Mouse (Mus musculus) myocyte (in vitro differentiated cells): ENCODE data around the gene Ptprd. TPM values are rescaled to one million over a fixed set of nuclear protein-coding genes. Genes with fewer than 3 reads are reported as not detected.

Experiments used
- H3K27me3 ChIP-seq: one replicate; pipeline ENCODE4 v1.6.1; 2011; ENCODE audit not compliant: control insufficient read depth, insufficient read depth, insufficient read length
- H3K36me3 ChIP-seq: one replicate; pipeline ENCODE4 v1.6.1; 2011; ENCODE audit not compliant: control insufficient read depth, insufficient read depth
- H3K4me2 ChIP-seq: one replicate; pipeline ENCODE4 v1.6.1; 2011; ENCODE audit warnings: low read depth, control low read depth
- H3K4me3 ChIP-seq: one replicate; pipeline ENCODE4 v1.5.1; 2011; ENCODE audit warnings: mild to moderate bottlenecking, control low read depth, moderate library complexity
- H3K79me2 ChIP-seq: one replicate; pipeline ENCODE4 v1.6.1; 2011; ENCODE audit not compliant: control insufficient read depth, insufficient read depth
- H3ac ChIP-seq: one replicate; pipeline ENCODE4 v1.6.1; 2011; ENCODE audit not compliant: control insufficient read depth, insufficient read length
- CEBPB ChIP-seq: IDR thresholded peaks from 2 replicates; pipeline ENCODE4 v1.6.1; 2011; ENCODE audit warnings: mild to moderate bottlenecking, moderate library complexity; ENCODE audit not compliant: poor library complexity, insufficient read depth, severe bottlenecking
- E2F4 ChIP-seq: IDR thresholded peaks from one replicate; pipeline ENCODE4 v1.6.1; 2011; ENCODE audit warnings: mild to moderate bottlenecking, control low read depth, moderate library complexity; ENCODE audit not compliant: insufficient read depth
- MAX ChIP-seq: IDR thresholded peaks from one replicate; pipeline ENCODE4 v1.6.1; 2011; ENCODE audit warnings: low read depth, mild to moderate bottlenecking, control low read depth
- MYOD1 ChIP-seq, 3 experiments: IDR thresholded peaks; one replicate each; pipeline ENCODE4 v1.6.1; 2011; ENCODE audit warnings: control low read depth in 2 of 3, low read depth in 2 of 3, mild to moderate bottlenecking in 2 of 3, moderate library complexity in 1 of 3; ENCODE audit not compliant: insufficient read length in 2 of 3, control insufficient read depth in 1 of 3
- MYOG ChIP-seq, 3 experiments: IDR thresholded peaks; one replicate each; pipeline ENCODE4 v1.6.1; 2011; ENCODE audit warnings: control low read depth in 2 of 3, low read depth in 2 of 3, mild to moderate bottlenecking in 2 of 3; ENCODE audit not compliant: insufficient read length in 2 of 3, control insufficient read depth in 1 of 3, insufficient read depth in 1 of 3
- POLR2A ChIP-seq: IDR thresholded peaks from one replicate; pipeline ENCODE4 v1.6.1; 2011; ENCODE audit warnings: low read depth, mild to moderate bottlenecking, control low read depth, moderate library complexity; ENCODE audit not compliant: insufficient read length
- POLR2AphosphoS2 ChIP-seq: IDR thresholded peaks from one replicate; pipeline ENCODE4 v1.6.1; 2011; ENCODE audit warnings: low read depth, control low read depth; ENCODE audit not compliant: insufficient read length
- REST ChIP-seq: IDR thresholded peaks from one replicate; pipeline ENCODE4 v1.6.1; 2011; ENCODE audit warnings: mild to moderate bottlenecking, control low read depth, moderate library complexity; ENCODE audit not compliant: insufficient read depth, insufficient read length
- SRF ChIP-seq: IDR thresholded peaks from one replicate; pipeline ENCODE4 v1.6.1; 2011; ENCODE audit warnings: low read depth; ENCODE audit not compliant: control insufficient read depth, insufficient read length
- TCF12 ChIP-seq: IDR thresholded peaks from one replicate; pipeline ENCODE4 v1.6.1; 2011; ENCODE audit warnings: mild to moderate bottlenecking, control low read depth; ENCODE audit not compliant: poor library complexity, insufficient read depth, severe bottlenecking
- TCF3 ChIP-seq: IDR thresholded peaks from one replicate; pipeline ENCODE4 v1.6.1; 2011; ENCODE audit warnings: low read depth, control low read depth; ENCODE audit not compliant: insufficient read length
- USF1 ChIP-seq: IDR thresholded peaks from one replicate; pipeline ENCODE4 v1.6.1; 2011; ENCODE audit warnings: low read depth, mild to moderate bottlenecking, control low read depth, moderate library complexity
- polyA plus RNA-seq: library from polyadenylated mRNA; unstranded; fragments of >200 nt; fragmentation: generic; extraction: Trizol; gene quantifications from one replicate; pipeline ENCODE4 v1.2.1, GENCODE M21; 2012; ENCODE audit warnings: missing spikeins

The Ptprd gene
- polyA plus RNA-seq, 1 experiment: 2.9 TPM

DNA sequence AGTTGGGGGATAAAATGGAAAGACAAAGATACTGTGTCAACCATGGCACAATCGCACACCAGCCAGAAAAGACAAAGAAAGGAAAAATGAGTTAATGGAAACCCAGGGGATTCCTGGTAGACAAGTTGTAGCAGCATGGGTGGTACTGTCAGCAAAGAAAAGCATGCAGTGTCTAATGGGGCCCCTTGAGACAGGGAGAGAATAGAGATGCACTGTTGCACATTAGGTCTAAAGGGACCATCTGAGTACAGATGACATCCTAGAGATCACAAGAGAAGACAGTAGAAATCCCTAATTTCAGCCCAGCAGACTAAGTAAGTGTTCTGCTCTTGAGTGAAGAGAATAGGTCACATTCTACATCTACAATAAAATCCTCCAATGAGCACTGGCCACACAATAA is 1993.7 kb downstream of the Ptprd start:
- Histone ChIP-seq H3K79me2 (no peaks in the 10 kb centered on the region), H3K36me3 (no peaks in the 10 kb centered on the region), H3K27me3 (no peaks in the 10 kb centered on the region), H3K4me3 (no peak overlapping the region), H3ac (no peak overlapping the region), H3K4me2 (no peak overlapping the region)
- TF ChIP-seq MAX (no peak), REST (no peak), TCF12 (no peak), POLR2A (no peak), SRF (no peak), MYOG (IDR thresholded peaks at IDR 0.05; ENCODE audit: control insufficient read depth in 1 of 3, insufficient read depth in 1 of 3, insufficient read length in 2 of 3, low read depth in 2 of 3) (no peak), POLR2AphosphoS2 (no peak), TCF3 (no peak), E2F4 (no peak)

- no peak for TF ChIP-seq E2F4
- TF ChIP-seq POLR2A: no peak
- no peak for TF ChIP-seq MAX
- no peak for TF ChIP-seq TCF3
- no peak for TF ChIP-seq MYOD1 (IDR thresholded peaks at IDR 0.05; ENCODE audit: control insufficient read depth in 1 of 3, insufficient read length in 2 of 3, low read depth in 2 of 3)
- no peak for TF ChIP-seq TCF12
- TF ChIP-seq POLR2AphosphoS2: no peak
- no peak for TF ChIP-seq SRF
- no peak for TF ChIP-seq MYOG (IDR thresholded peaks at IDR 0.05; ENCODE audit: control insufficient read depth in 1 of 3, insufficient read depth in 1 of 3, insufficient read length in 2 of 3, low read depth in 2 of 3)
- no peak for TF ChIP-seq CEBPB
- TF ChIP-seq REST: no peak
- no peak for TF ChIP-seq USF1
- Histone ChIP-seq H3ac (no peak overlapping the region), H3K27me3 (no peaks in the 10 kb centered on the region), H3K79me2 (no peaks in the 10 kb centered on the region), H3K4me3 (no peak overlapping the region), H3K4me2 (no peak overlapping the region), H3K36me3 (no peaks in the 10 kb centered on the region)
Measured at GRCm38 (mm10) chr4:76215141-76215540, 1996.6 kb downstream of the Ptprd start.

GRCm38 (mm10) chr4:76199321-76199720 is 2012.4 kb downstream of the Ptprd start:
- Histone ChIP-seq H3K4me2 (no peak overlapping the region), H3K27me3 (no peaks in the 10 kb centered on the region), H3K4me3 (no peak overlapping the region), H3K36me3 (no peaks in the 10 kb centered on the region), H3ac (no peak overlapping the region), H3K79me2 (no peaks in the 10 kb centered on the region)
- TF ChIP-seq E2F4 (no peak), MYOD1 (IDR thresholded peaks at IDR 0.05; ENCODE audit: control insufficient read depth in 1 of 3, insufficient read length in 2 of 3, low read depth in 2 of 3) (no peak), POLR2AphosphoS2 (no peak), REST (no peak), USF1 (no peak), TCF12 (no peak), POLR2A (no peak), TCF3 (no peak), CEBPB (no peak), MYOG (IDR thresholded peaks at IDR 0.05; ENCODE audit: control insufficient read depth in 1 of 3, insufficient read depth in 1 of 3, insufficient read length in 2 of 3, low read depth in 2 of 3) (no peak), SRF (no peak), MAX (no peak)

- H3K36me3 ChIP-seq: no peaks in the 10 kb centered on the region
- H3K4me3 ChIP-seq: no peak overlapping the region
- no peaks in the 10 kb centered on the region for H3K79me2 ChIP-seq
- H3K27me3 ChIP-seq: no peaks in the 10 kb centered on the region
- TF ChIP-seq CEBPB: no peak
- TF ChIP-seq SRF: no peak
- no peak for TF ChIP-seq POLR2AphosphoS2
- TF ChIP-seq TCF3: no peak
- no peak for TF ChIP-seq REST
- no peak for TF ChIP-seq MYOD1 (IDR thresholded peaks at IDR 0.05; ENCODE audit: control insufficient read depth in 1 of 3, insufficient read length in 2 of 3, low read depth in 2 of 3)
- no peak for TF ChIP-seq MYOG (IDR thresholded peaks at IDR 0.05; ENCODE audit: control insufficient read depth in 1 of 3, insufficient read depth in 1 of 3, insufficient read length in 2 of 3, low read depth in 2 of 3)
- no peak overlapping the region for H3K4me2 ChIP-seq
- no peak overlapping the region for H3ac ChIP-seq
Measured at GRCm38 (mm10) chr4:76194762-76195161, 2017.0 kb downstream of the Ptprd start.

- Histone ChIP-seq H3K79me2 (no peaks in the 10 kb centered on the region), H3K36me3 (no peaks in the 10 kb centered on the region), H3K27me3 (no peaks in the 10 kb centered on the region), H3K4me2 (no peak overlapping the region), H3K4me3 (no peak overlapping the region), H3ac (no peak overlapping the region)
- no peak for TF ChIP-seq MYOG (IDR thresholded peaks at IDR 0.05; ENCODE audit: control insufficient read depth in 1 of 3, insufficient read depth in 1 of 3, insufficient read length in 2 of 3, low read depth in 2 of 3)
- TF ChIP-seq POLR2A: no peak
- TF ChIP-seq POLR2AphosphoS2: no peak
- TF ChIP-seq USF1: no peak
- no peak for TF ChIP-seq MYOD1 (IDR thresholded peaks at IDR 0.05; ENCODE audit: control insufficient read depth in 1 of 3, insufficient read length in 2 of 3, low read depth in 2 of 3)
- no peak for TF ChIP-seq TCF12
- no peak for TF ChIP-seq CEBPB
- TF ChIP-seq REST: no peak
- no peak for TF ChIP-seq TCF3
Measured at GRCm38 (mm10) chr4:76193496-76193895, 2018.3 kb downstream of the Ptprd start.
